Mouse (Mus musculus) mesoderm, embryonic 11.5 days (tissue): ENCODE data around the gene Gjb4.
A peak's percentile ranks its signal among the peaks of the same experiment; 100 is the strongest.

Experiments used
- DNase-seq: peaks from one replicate; pipeline ENCODE4 v3.0.0-alpha.2; 2012; ENCODE audit warnings: low read depth, low spot score

Gene Gjb4

DNA sequence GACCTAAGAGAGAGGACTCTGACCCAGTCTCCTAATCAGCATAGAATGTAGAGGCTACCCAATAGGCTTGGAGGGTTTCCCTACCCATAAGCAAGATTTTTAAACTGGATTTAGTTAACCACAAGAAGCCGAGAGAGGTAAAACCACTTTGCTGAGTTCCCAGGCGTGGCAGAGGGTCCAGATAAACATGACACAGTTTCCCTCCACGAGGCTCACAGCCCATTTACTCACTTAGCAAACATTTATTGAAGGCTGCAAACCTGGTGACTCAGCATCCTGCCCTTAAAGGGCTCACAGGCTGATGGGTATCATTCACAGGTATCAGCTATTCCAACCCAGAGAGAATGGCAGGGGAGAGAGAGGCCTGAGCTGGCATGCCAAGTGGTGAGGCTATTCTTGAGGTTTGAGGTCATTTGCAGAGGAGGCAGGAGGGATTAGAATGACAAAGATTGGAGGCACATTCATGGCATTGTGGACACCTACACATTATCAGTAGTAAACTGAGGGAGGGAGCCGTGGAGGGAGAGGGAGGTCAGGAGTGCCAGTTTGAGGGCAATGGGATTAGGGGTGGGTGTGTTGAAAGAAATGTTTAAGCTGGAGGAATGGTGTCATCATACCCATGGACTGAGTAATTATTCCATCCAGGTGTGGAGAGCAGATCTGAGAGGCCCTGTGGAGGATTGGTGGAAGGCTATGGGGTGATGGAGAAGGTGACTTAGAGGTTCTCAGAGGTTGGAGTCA is 4.2 kb downstream of the Gjb4 start:
- DNase-seq, result no peak

DNA sequence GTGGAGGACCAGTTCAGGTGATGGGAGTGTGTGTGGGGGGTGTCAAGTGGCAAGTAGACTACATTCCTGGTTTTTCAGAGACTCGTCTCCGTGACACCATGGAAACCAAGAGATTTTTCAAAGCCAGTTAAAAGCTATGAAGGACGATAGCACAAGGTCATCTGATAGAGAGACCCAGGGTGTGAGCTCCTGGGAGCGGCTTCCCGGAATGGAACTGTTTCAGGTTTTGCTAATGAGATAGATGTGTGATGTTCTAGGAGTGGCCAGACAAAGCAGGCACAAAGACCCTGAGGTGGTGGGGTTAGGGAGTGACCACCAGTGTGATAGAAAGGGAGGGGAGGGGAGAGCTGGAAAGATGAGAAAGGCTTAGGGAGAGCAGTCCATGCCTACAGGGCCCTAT is 8.9 kb downstream of the Gjb4 start:
- DNase-seq, result no peak

GRCm38 (mm10) chr4:127341372-127341771 is 12.5 kb downstream of the Gjb4 start:
- no peak for DNase-seq

DNA sequence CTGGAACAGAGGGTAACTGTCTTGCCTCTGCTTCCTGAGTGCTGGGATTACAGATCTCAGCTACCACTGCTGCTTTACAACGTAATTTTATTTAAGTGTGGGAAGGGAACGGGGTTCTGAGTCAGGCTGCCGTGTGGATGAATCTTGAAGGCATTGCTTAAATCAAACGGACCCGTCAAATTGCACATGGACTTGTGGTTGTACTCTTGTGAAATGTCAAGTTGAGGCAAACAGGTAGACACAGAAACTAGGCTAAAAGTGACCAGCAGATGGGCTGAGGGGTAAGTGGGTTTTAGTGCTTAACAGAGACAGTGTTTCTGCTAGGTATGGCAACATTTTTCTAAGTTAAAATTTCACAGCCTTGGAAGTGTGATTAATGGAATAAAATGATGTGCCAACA is 16.2 kb downstream of the Gjb4 start:
- no peak for DNase-seq

- no peak for DNase-seq
Measured at GRCm38 (mm10) chr4:127334870-127335504, 18.9 kb downstream of the Gjb4 start.

GRCm38 (mm10) chr4:127331171-127331570 is 22.7 kb downstream of the Gjb4 start:
- DNase-seq, result peak; percentile 26

DNA sequence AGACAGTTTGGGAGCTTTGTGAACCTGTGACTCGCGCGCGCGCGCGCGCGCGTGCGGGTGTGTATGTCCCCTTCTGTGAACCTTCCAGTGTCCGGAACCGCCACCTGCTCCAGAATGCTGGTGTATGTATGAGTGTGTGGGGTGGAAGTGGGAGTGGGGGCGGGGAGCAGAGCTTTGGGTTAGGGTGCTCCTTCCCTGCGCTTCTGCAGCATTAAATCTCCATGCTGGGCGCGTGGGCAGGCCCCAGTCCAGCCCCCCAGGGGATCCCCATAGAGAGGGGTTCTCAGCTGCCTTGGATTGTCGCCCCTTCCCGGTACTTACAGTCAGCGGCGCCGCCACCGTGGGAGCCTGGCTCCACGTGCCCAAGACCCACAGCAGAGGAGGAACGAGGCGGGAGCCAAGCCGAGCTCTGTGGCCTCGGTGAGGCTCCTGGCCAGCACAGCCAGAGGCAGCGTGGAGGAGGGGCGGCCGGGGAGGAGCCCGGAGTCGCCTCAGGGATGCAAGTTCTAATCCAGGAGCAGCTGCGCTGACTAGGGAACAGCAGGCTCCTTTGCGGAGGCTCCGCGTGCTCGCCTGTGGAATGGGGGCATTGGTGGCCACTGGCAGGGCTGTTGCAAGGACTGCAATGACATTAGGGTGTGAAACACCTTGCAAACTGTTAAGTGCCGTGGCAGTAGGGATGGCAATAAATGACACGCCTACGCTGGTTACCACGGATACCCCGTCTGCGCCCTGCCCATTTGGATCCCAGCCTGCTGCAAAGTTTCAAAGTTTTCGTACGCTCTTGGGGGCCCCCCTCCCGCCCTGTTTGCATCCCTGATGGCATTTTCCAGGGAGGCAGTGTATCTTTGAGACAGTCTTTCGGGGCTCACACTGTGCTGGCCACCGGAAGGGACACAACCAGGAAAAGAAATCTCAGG is 23.4 kb downstream of the Gjb4 start, which contains the start of gene Gjb3:
Gene Gjb3, minus strand, starts transcription at position 664 of the 920 bp plus-strand sequence.
- peak; percentile 30 for DNase-seq

DNA sequence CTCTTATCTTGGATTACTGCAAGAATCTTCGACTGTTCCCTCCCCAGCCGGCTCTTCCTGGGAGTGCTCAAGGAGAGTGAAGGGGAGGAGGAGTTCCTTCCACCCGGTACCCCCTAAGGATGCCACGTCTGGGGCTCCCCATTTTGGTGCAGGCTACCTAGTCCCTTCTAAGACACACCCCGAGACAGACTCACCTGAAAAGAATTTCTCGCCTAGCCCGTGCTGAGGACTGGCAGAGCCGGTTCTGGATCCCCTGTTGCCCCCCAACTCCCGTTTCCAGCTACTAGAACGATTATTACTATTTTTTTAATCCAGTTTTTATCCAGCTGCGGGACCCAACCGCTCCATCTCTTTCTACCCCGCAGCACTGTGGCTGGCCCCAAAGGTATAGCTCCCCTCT is 24.1 kb downstream of the Gjb4 start:
- no peak for DNase-seq

- no peak for DNase-seq
Measured at GRCm38 (mm10) chr4:127329046-127329445, 24.8 kb downstream of the Gjb4 start.

DNA sequence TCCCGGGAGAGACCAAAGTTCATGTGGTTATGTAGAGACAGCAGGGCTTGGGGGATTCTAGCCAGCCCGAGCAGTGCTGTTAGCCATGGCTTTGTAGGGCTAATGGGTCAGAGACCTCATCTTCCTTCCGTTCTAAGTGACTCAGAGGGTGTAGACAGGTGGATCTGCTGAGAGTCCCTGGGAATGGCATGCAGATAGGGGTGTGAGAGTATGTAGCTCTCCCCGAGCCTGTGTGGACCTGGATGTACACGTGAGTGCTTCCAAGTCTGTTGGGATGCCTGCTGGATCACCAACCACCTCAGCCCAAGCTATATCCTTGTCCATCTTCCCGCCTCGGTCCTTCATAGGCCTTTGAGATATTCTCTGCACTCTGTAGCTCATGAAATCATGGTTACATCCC is 25.5 kb downstream of the Gjb4 start:
- DNase-seq, result no peak

DNA sequence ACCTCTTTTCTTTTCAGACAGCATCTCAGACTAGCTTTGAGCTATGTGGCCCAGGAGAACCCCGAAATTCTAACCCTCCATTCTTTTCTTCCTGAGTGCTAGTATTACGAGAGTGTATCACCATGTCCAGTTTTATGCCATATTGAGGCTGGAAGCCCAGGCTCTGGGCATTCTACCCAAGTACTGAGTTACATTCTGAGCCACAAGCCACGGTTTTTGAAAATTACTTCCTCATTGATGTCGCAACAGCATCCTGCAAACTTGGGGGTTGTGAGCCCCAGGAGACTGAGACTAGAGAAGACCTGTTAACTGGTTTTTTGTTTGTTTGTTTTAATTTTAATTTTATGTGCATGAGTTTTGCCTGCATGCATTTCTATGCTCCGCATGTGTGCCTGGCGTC is 26.1 kb downstream of the Gjb4 start:
- DNase-seq, result no peak

DNA sequence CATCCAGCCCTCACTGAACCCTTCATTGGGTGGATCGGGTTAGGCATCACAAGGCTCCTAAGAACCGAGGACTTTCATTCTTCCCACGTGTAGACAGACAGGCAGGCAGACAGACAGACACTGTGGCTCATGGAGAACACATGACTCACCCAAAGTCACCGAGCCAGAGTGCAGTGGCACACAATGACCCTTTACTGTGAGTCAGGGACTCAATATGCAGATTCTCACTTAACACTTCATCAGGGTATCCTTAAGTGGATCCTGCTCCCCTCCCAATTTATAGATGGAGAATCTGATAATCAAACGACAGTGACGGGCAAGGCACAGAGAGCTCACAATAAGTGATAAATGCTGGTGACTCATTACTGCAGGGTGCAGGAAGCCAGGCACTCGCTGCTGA is 26.6 kb downstream of the Gjb4 start:
- DNase-seq, result no peak

- no peak for DNase-seq
Measured at GRCm38 (mm10) chr4:127325276-127325675, 28.6 kb downstream of the Gjb4 start.

GRCm38 (mm10) chr4:127324759-127325158 is 29.1 kb downstream of the Gjb4 start:
- DNase-seq, result peak; percentile 87

DNA sequence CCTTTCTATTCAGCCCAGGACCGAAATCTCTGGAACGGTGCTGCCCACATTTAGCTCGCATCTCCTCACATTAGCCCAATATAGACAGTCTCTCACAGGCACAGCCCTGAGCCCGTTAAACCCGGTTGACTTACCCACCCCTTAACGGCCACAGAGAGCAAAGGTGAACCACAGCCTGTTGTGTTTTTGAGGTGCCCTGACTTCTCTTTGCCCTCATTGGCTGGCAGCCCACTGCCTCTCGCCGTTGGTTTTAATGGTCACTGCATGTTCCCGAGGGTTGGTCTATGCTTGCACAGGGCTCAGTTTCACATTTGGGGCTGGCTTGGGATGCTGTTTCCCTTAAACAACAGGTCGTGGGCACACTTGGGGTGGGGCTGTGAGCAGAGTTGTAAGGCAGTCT is 29.6 kb downstream of the Gjb4 start:
- DNase-seq, result no peak

GRCm38 (mm10) chr4:127323651-127324050 is 30.2 kb downstream of the Gjb4 start:
- DNase-seq, result no peak

DNA sequence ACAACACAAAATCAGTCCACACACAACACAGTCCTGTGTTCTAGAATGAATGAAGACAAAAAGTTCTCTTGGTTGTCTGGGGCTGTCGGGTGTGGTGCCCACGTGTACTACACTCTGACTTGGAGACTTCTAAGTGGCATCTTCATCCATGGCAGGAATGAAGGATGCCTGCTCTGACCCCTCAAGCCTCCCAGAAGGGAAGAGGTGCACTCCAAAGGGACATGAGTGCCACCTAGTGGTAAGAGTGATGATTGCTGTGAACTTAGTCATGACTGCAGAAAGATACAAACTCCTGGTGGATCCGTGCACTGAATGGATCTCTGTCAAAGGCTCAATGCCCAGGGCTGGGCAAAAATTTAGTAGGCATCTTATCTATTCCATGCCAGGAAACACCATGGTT is 34.3 kb downstream of the Gjb4 start:
- peak; percentile 86 for DNase-seq

- no peak for DNase-seq
Measured at GRCm38 (mm10) chr4:127317143-127317542, 36.7 kb downstream of the Gjb4 start.

GRCm38 (mm10) chr4:127315753-127316152 is 38.1 kb downstream of the Gjb4 start:
- no peak for DNase-seq

- DNase-seq, result no peak
Measured at GRCm38 (mm10) chr4:127314585-127314984, 39.3 kb downstream of the Gjb4 start.

GRCm38 (mm10) chr4:127313861-127314260 is 40.0 kb downstream of the Gjb4 start, which contains the start of gene Gja4:
TSS of gene Gja4 (minus strand) at chr4:127314039.
- DNase-seq, result peak; percentile 80

DNA sequence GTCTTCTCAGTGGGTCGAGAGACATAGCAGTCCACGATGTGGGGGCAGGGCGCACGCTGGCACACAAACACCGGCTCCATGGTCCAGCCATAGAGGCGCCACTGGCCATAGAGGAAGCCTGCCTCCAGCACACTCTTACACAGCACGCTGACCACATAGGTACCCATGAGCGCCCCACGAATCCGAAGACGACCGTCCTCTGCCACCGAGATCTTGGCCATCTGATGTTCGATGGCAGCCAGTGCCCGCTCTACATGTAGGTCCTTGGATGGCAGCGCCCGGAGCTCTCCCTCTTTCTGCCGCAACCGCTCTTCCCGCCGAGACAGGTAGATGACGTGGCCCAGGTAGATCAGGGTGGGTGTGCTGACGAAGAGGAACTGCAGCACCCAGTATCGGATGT is 41.5 kb downstream of the Gjb4 start:
- no peak for DNase-seq
